Mouse (Mus musculus) heart, adult 2 months (tissue): ENCODE results near the gene Shisal1. TPM values are rescaled to one million over a fixed set of nuclear protein-coding genes. Genes with fewer than 3 reads are reported as not detected.

Source experiments
- DNase-seq, 2 experiments: peaks; one replicate each; pipeline ENCODE4 v3.0.0; 2021
- H3K27ac ChIP-seq: fragments of 200-600 bp; 2 replicates; pipeline ENCODE4 v1.8.1; 2022
- H3K27me3 ChIP-seq: fragments of 200-500 bp; 2 replicates; pipeline ENCODE4 v1.6.1; 2012; ENCODE audit warnings: mild to moderate bottlenecking, low read length, inconsistent platforms, mixed read lengths; ENCODE audit not compliant: control insufficient read depth, insufficient read depth
- H3K36me3 ChIP-seq: fragments of 200-500 bp; 2 replicates; pipeline ENCODE4 v1.6.1; 2012; ENCODE audit warnings: low read length, inconsistent platforms; ENCODE audit not compliant: control insufficient read depth, insufficient read depth
- H3K4me1 ChIP-seq: fragments of 200-500 bp; 2 replicates; pipeline ENCODE4 v1.6.1; 2011; ENCODE audit warnings: low read length; ENCODE audit not compliant: control insufficient read depth, insufficient read depth
- H3K4me3 ChIP-seq: fragments of 200-600 bp; 2 replicates; pipeline ENCODE4 v1.8.1; 2022
- H3K79me2 ChIP-seq: fragments of 200-500 bp; replicated peaks from 2 replicates; pipeline ENCODE4 v1.6.1; 2012; ENCODE audit warnings: mild to moderate bottlenecking, inconsistent platforms, low read length, moderate library complexity, mixed read lengths; ENCODE audit not compliant: control insufficient read depth, insufficient read depth
- H3K9ac ChIP-seq: fragments of 200-500 bp; 2 replicates; pipeline ENCODE4 v1.6.1; 2012; ENCODE audit warnings: low read depth, mild to moderate bottlenecking, control low read depth, inconsistent platforms, low read length, mixed read lengths
- CTCF ChIP-seq: fragments of 200-600 bp; IDR thresholded peaks from 2 replicates; pipeline ENCODE4 v1.8.1; 2022; ENCODE audit warnings: antibody characterized with exemption, mild to moderate bottlenecking, moderate library complexity
- EP300 ChIP-seq: fragments of 200-500 bp; IDR thresholded peaks from 2 replicates; pipeline ENCODE4 v1.6.1; 2011; ENCODE audit warnings: low read depth, low read length, control low read depth; ENCODE audit not compliant: insufficient read depth
- POLR2A ChIP-seq: fragments of 200-500 bp; IDR thresholded peaks from 2 replicates; pipeline ENCODE4 v1.6.1; 2011; ENCODE audit warnings: mild to moderate bottlenecking, low read depth, low read length, control low read depth; ENCODE audit not compliant: insufficient read depth
- WGBS: fragments of 180-500 bp; shearing (Covaris S2); methylation state at CpG from one replicate; pipeline ENCODE4 v1.1.7; 2018; 5-methylcytosine and 5-hydroxymethylcytosine counted together
- intact Hi-C: fragments of 180-260 bp; cut with DNase I; formaldehyde crosslinking; loops from one replicate; pipeline ENCODE4 v1.15.1; 2025
- polyA plus RNA-seq: library from polyadenylated mRNA; depleted of rRNA; stranded (reverse); fragments of >200 nt; gene quantifications from 2 replicates; pipeline ENCODE4 v1.2.3, GENCODE M21; 2012
- total RNA-seq, 2 experiments: library from RNA; stranded (reverse); gene quantifications; 2 replicates each; pipeline ENCODE4 v1.2.3; 2021

Shisal1 gene
- total and polyA plus RNA-seq, 3 experiments: 1.1 to 1.8 (median 1.7) TPM

DNA sequence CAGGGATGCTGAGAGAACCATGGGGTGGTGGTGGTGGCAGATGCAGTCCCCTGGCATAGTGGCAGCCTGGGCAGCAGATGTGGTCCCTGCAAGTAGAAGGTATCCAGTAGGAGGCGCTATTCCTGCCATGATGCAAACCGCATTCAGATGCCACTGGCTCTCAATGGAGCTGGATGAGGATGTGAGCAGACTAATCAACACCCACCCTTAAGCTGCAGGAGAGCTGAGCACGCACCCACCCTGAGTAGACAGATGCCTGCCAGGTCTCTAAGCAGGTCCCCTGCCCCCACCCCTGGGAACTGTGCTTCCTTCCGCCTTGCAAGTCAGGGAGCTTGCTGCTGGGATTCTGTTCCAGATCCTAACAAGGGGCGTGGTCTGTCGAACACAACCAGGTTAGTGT is 53.6 kb downstream of the Shisal1 start:
- no peak for DNase-seq
- Histone ChIP-seq H3K27me3 (no peaks in the 10 kb centered on the region), H3K4me3 (no peak overlapping the region), H3K79me2 (no peaks in the 10 kb centered on the region), H3K27ac (no peak overlapping the region), H3K36me3 (no peaks in the 10 kb centered on the region), H3K4me1 (no peaks in the 10 kb centered on the region), H3K9ac (no peak overlapping the region)
- intact Hi-C loops: no loop called here
- no peak for TF ChIP-seq EP300
- no peak for TF ChIP-seq POLR2A
- TF ChIP-seq CTCF: peak; percentile 26
- WGBS: 40% methylated on average over 6 of the region's 6 CpGs

DNA sequence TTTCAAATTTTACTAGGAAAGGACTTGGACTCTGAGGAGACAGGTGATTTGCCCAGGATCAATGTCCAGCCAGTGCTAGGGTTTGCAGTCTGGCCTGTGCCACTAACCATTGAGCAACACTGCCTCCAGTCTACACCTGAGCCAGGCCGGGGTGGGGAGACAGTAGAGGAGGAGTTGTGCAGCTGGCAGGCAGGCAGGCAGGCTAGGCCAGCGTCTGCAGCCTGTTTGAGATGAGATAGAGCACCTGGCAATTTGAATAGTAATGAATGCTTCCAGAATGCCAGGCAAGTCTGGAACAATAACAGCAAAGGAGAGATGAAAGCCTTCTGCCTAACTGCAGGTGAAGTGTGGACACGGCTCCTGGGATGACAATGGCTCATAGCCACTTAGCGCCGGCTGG is 54.1 kb downstream of the Shisal1 start:
- H3K4me3 ChIP-seq: no peak overlapping the region
- no peaks in the 10 kb centered on the region for H3K27me3 ChIP-seq
- TF ChIP-seq POLR2A: no peak
- no peak for TF ChIP-seq CTCF
- no peak for TF ChIP-seq EP300
- H3K27ac ChIP-seq: no peak overlapping the region
- H3K4me1 ChIP-seq: no peaks in the 10 kb centered on the region
- 67% methylated on average over 5 of the region's 5 CpGs for WGBS
- no peak overlapping the region for H3K9ac ChIP-seq
- intact Hi-C loops: no loop called here
- no peak for DNase-seq
- H3K36me3 ChIP-seq: no peaks in the 10 kb centered on the region
- no peaks in the 10 kb centered on the region for H3K79me2 ChIP-seq

DNA sequence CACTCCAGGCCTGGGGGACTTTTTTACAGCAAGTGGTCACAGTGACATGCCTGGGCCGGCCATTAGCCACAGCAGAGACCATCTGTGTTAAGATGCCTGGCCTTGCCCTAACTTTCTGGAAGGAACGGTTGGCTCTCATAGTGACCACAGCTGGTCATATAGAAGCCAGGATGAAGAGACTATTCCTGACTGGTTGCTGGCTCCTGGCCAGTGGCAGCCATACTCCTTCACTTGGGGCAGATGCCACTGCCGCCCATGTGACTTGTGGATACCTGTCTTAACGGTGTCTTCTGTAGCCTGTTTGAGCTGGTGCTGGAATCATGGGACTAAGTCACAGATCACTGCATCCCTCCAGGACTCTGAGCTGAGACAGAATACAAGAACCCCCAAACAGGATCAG is 54.8 kb downstream of the Shisal1 start:
- Histone ChIP-seq H3K4me1 (no peaks in the 10 kb centered on the region), H3K4me3 (no peak overlapping the region), H3K36me3 (no peaks in the 10 kb centered on the region), H3K27ac (no peak overlapping the region), H3K27me3 (no peaks in the 10 kb centered on the region), H3K79me2 (no peaks in the 10 kb centered on the region), H3K9ac (no peak overlapping the region)
- no peak for DNase-seq
- intact Hi-C loops: no loop called here
- WGBS: 88% methylated on average over 4 of the region's 4 CpGs
- TF ChIP-seq CTCF (no peak), EP300 (no peak), POLR2A (no peak)

DNA sequence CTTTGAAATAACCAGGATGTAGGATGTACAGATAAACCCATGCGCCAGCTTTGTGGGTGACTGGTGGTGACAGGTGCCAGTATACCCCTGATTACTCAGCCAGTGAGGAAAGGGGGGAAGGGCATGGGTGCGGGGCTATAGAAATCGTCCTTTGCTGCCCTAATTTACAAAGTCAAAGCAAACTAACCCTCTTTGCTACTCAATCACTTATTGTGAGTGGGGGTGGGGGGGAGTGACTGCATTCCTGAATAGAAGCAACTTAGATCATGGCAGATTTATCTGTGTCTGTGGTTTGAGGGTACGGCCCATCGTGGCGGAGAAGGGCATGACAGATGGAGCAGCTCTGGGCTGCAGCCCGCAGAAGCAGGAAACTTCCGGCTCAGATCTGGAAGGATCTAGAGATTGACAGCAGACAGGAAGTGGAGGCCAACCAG is 58.2 kb downstream of the Shisal1 start:
- Histone ChIP-seq H3K9ac (no peak overlapping the region), H3K27me3 (no peaks in the 10 kb centered on the region), H3K27ac (no peak overlapping the region), H3K4me3 (no peak overlapping the region), H3K4me1 (no peaks in the 10 kb centered on the region), H3K36me3 (no peaks in the 10 kb centered on the region), H3K79me2 (no peaks in the 10 kb centered on the region)
- intact Hi-C loops: no loop called here
- no peak for DNase-seq
- TF ChIP-seq POLR2A: no peak
- TF ChIP-seq EP300: no peak
- WGBS: 64% methylated on average over 8 of the region's 8 CpGs

DNA sequence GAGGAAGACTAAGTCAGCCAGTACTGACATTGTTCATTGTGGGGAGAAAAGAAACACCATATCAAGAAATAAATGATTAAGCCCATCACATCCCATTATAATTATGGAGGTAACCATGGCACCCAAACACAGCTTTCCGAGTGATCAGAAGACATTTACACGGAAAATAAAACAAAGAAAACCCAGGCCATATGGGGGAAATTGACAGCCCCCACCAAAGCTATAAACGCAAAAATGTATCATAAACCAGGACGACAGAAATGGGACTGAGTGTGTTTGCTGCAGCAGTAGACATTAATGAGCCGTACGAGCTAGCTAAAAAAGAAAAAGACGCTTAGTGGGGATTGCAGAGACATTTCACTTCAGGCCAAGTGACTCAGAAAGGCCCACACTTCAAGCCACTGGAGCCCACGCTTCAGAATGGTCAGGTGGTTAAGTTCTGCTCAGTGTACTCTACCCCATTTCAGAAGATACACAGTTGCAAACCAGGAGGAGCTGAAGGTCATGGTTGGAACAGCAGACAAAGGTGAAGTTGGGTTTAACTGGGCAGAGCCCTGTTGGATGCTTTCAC is 60.8 kb downstream of the Shisal1 start:
- 85% methylated on average over 8 of the region's 8 CpGs for WGBS

DNA sequence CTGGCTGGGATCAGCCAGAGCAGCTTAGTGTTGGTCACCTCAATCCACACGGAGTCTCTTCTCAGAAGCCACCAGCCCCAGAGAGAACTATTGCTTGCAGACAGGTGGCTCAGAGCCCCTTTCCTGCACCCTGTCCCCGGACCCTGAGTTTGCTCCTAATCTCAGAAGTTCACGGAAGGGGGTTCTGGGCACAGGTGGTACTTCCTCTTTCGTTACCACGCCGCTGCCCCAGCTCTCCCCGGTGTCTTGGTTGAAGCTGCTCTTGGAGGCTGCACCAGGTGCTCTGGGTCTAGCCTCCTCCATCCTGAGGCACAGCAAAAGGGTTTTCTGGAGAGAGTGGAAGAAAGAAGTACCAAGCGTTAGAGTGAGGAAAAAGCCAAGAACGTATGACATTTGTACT is 62.8 kb downstream of the Shisal1 start:
- Histone ChIP-seq H3K27ac (no peak overlapping the region), H3K9ac (no peak overlapping the region), H3K36me3 (no peaks in the 10 kb centered on the region), H3K4me1 (no peaks in the 10 kb centered on the region), H3K79me2 (no peaks in the 10 kb centered on the region), H3K4me3 (no peak overlapping the region), H3K27me3 (no peaks in the 10 kb centered on the region)
- TF ChIP-seq CTCF (no peak), EP300 (no peak), POLR2A (no peak)
- 81% methylated on average over 9 of the region's 9 CpGs for WGBS
- DNase-seq: no peak
- intact Hi-C loops: no loop called here

More for the DNA sequence above, 60.8 kb downstream of the Shisal1 start:
- Histone ChIP-seq H3K27ac (no peak overlapping the region), H3K27me3 (no peaks in the 10 kb centered on the region), H3K4me3 (no peak overlapping the region), H3K36me3 (no peaks in the 10 kb centered on the region), H3K79me2 (no peaks in the 10 kb centered on the region), H3K9ac (no peak overlapping the region), H3K4me1 (no peaks in the 10 kb centered on the region)
- intact Hi-C loops: no loop called here
- TF ChIP-seq EP300 (no peak), POLR2A (no peak)
- no peak for DNase-seq
